Mouse (Mus musculus): ENCODE results near the gene Rwdd2b.

DNA sequence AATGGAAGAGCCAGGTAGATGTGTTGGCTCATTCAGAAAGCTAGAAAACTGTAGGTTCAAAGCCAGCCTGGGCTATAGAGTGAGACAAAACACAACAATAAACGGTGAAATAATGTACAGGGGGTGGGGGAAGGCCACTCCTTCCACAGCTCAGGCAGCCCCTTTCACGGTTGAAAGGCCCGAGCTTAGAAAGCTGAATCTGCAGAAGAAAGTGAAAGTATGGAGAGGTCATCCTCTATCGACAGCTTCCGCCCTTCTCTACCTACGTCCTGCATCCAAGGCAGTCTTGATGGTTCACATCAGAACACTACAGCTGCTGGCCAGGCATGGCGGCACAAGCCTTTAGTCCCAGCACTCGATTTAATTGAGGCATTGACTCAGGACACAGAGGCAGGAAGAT, 1.7 kb downstream of the Rwdd2b start:
- TF ChIP-seq POLR2A (IDR thresholded peaks at IDR 0.05; ENCODE audit: control insufficient read depth in 1 of 2, insufficient read depth in 1 of 2, low read depth in 1 of 2, low read length in 2 of 2, poor library complexity in 1 of 2) (no peak), ZC3H11A (IDR thresholded peaks at IDR 0.05; ENCODE audit: low read depth, low read length) (no peak), USF1 (IDR thresholded peaks at IDR 0.05; ENCODE audit: low read depth, low read length) (no peak), ZNF384 (IDR thresholded peaks at IDR 0.05; ENCODE audit: low read depth, low read length) (no peak), BHLHE40 (IDR thresholded peaks at IDR 0.05; ENCODE audit: borderline replicate concordance, low read depth, low read length) (no peak), MAX (IDR thresholded peaks at IDR 0.05; ENCODE audit: low read length) (no peak), GATA1 (IDR thresholded peaks at IDR 0.05; ENCODE audit: low read depth, low read length) (no peak), CHD1 (IDR thresholded peaks at IDR 0.05; ENCODE audit: low read depth, low read length) (no peak), CTCF (IDR thresholded peaks at IDR 0.05 in 2 of 3, conservative IDR thresholded peaks at IDR 0.05 in 1 of 3; ENCODE audit: control insufficient read depth in 1 of 3, insufficient read depth in 1 of 3, low read depth in 2 of 3, low read length in 3 of 3, poor library complexity in 1 of 3, severe bottlenecking in 1 of 3) (no peak), NRF1 (IDR thresholded peaks at IDR 0.05; ENCODE audit: insufficient read depth, low read depth, low read length, poor library complexity, severe bottlenecking) (no peak)
